Comparison of ENCODE assay signal across 25 mouse cellular contexts in the genomic region with DNA sequence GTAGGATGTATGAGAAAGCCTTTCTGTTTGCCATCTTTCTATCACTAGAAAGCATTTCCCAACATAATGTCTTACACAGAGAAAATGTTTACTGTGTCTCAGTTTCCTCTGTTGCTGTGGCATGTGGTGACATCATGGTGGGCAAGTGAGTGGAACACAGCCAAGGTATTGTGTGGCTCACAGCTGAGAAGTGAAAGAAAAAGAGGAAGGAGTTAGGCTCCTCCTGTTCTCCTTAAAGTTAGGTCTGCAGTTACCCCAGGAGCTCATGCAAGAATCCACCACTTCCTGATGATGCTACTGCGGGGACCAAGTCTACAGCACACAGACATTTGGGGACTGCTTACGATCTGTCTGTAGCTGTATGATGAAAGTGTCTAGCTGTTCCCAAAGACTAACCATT. TPM values are rescaled to one million over a fixed set of nuclear protein-coding genes. Genes with fewer than 3 reads are reported as not detected.
A peak's percentile ranks its signal among the peaks of the same experiment; 100 is the strongest.
DNase-seq lines count a peak whose midpoint lies in the region; ATAC-seq and TF ChIP-seq lines count a peak whose summit lies in the region.
"Had no signal": no experiment of that assay in that cellular context is flagged by ENCODE, and none has a peak within 500 bp of the region (broad histone marks: within the 10 kb centered on the region; RNA-seq: fewer than 3 reads in every experiment).

No protein-coding gene starts in this region.

- no peak overlapping the region for H3K27ac ChIP-seq in lung, postnatal 0 days (ENCODE audit: low read length)
- H3K27ac ChIP-seq: embryonic facial prominence, embryonic 12.5 days; forebrain, embryonic 13.5 days; heart, adult 2 months; limb, embryonic 13.5 days; liver, embryonic 13.5 days; macrophage; midbrain, embryonic 13.5 days; neural tube, embryonic 13.5 days; stomach, embryonic 15.5 days had no signal

- no peak overlapping the region for H3K4me2 ChIP-seq in lung, postnatal 0 days (replicated peaks; ENCODE audit: low read depth, low read length)
- H3K4me2 ChIP-seq: embryonic facial prominence, embryonic 12.5 days; forebrain, embryonic 13.5 days; limb, embryonic 13.5 days; liver, embryonic 13.5 days; midbrain, embryonic 13.5 days; neural tube, embryonic 13.5 days; stomach, embryonic 15.5 days had no signal

- H3K4me3 ChIP-seq in lung, postnatal 0 days (ENCODE audit: low read depth, low read length) = no peak overlapping the region
- H3K4me3 ChIP-seq: embryonic facial prominence, embryonic 12.5 days; erythroblast, embryonic 14.5 days; forebrain, embryonic 13.5 days; heart, adult 2 months; limb, embryonic 13.5 days; liver, embryonic 13.5 days; midbrain, embryonic 13.5 days; neural tube, embryonic 13.5 days; stomach, embryonic 15.5 days had no signal

- 56% methylated on average over 2 of the region's 2 CpGs for WGBS in lung, postnatal 0 days

- ATAC-seq in lung, postnatal 0 days = no peak
- ATAC-seq: forebrain, embryonic 13.5 days; midbrain, embryonic 13.5 days had no signal

- no peaks in the 10 kb centered on the region for H3K4me1 ChIP-seq in lung, postnatal 0 days (ENCODE audit: insufficient read depth, low read depth, low read length)
- H3K4me1 ChIP-seq: embryonic facial prominence, embryonic 12.5 days; forebrain, embryonic 13.5 days; limb, embryonic 13.5 days; liver, embryonic 13.5 days; midbrain, embryonic 13.5 days; neural tube, embryonic 13.5 days; stomach, embryonic 15.5 days had no signal

- no peaks in the 10 kb centered on the region for H3K27me3 ChIP-seq in lung, postnatal 0 days (replicated peaks; ENCODE audit: insufficient read depth, low read length)
- H3K27me3 ChIP-seq: embryonic facial prominence, embryonic 12.5 days; forebrain, embryonic 13.5 days; limb, embryonic 13.5 days; liver, embryonic 13.5 days; midbrain, embryonic 13.5 days; neural tube, embryonic 13.5 days; stomach, embryonic 15.5 days had no signal

- TF ChIP-seq EP300 in lung, postnatal 0 days (IDR thresholded peaks at IDR 0.05) = no peak

- no peaks in the 10 kb centered on the region for H3K36me3 ChIP-seq in lung, postnatal 0 days (ENCODE audit: insufficient read depth, low read length)
- H3K36me3 ChIP-seq: embryonic facial prominence, embryonic 12.5 days; limb, embryonic 13.5 days; liver, embryonic 13.5 days; midbrain, embryonic 13.5 days; neural tube, embryonic 13.5 days; stomach, embryonic 15.5 days had no signal

- DNase-seq in layer of hippocampus, adult 11-12 months (ENCODE audit: low spot score) = peak; percentile 54
- DNase-seq in layer of hippocampus, postnatal 25 days (ENCODE audit: extremely low spot score in 1 of 2, low spot score in 1 of 2) = no peak
- peak; percentile 11 for DNase-seq in lung, postnatal 0 days (ENCODE audit: low spot score)
- DNase-seq in lung, postnatal 4 days = no peak
- peak; percentile 5 for DNase-seq in lung, postnatal 10 days
- DNase-seq in thymus, postnatal 36 days = no peak
- no peak for DNase-seq in right cerebral cortex, adult 18-20 months
- DNase-seq in thymus, postnatal 25 days = no peak
- DNase-seq: adrenal gland, adult 8-10 months; B cell, adult 2 months; cerebellum, adult 9-11 months; gastrocnemius, postnatal 14 days; heart, adult 2 months; heart, postnatal 36 days; liver, embryonic 13.5 days; spleen, adult 18-20 months; thymus, adult 18-20 months had no signal

- TF ChIP-seq CTCF in lung, postnatal 0 days (IDR thresholded peaks at IDR 0.05) = no peak

- H3K9ac ChIP-seq in lung, postnatal 0 days (replicated peaks; ENCODE audit: low read depth) = no peak overlapping the region
- H3K9ac ChIP-seq: embryonic facial prominence, embryonic 12.5 days; forebrain, embryonic 13.5 days; limb, embryonic 13.5 days; liver, embryonic 13.5 days; midbrain, embryonic 13.5 days; neural tube, embryonic 13.5 days; stomach, embryonic 15.5 days had no signal

- H3K9me3 ChIP-seq in lung, postnatal 0 days (ENCODE audit: low read length) = no peaks in the 10 kb centered on the region
- H3K9me3 ChIP-seq: embryonic facial prominence, embryonic 12.5 days; forebrain, embryonic 13.5 days; limb, embryonic 13.5 days; liver, embryonic 13.5 days; midbrain, embryonic 13.5 days; neural tube, embryonic 13.5 days; stomach, embryonic 15.5 days had no signal

RNA-seq across cellular contexts. Expression of a gene that starts 39.4 kb away (rescaled TPM):
- total RNA-seq in layer of hippocampus, postnatal 25 days (2021) = 1 to 10 TPM; 6.8 to 8.4 TPM
- 9.0 and 10.0 TPM in 2 replicates for polyA plus RNA-seq in lung, postnatal 0 days (2015; fragmentation: Nextera tagmentation; extraction: Ambion mirVana)
- polyA plus RNA-seq: erythroblast, embryonic 14.5 days had no signal

Comparison
In these comparisons a context has a peak if more than half of its experiments do, and no peak if none do; other contexts are left out.
1. DNase-seq: peak in layer of hippocampus, adult 11-12 months (single experiment), lung, postnatal 0 days (single experiment) and lung, postnatal 10 days (single experiment); none in layer of hippocampus, postnatal 25 days (0 of 2), lung, postnatal 4 days (0 of 2), thymus, postnatal 36 days (0 of 2), right cerebral cortex, adult 18-20 months (single experiment) and thymus, postnatal 25 days (single experiment).